Mouse (Mus musculus) bone marrow, adult 2 months (tissue): Measurements from ENCODE around the gene Mpo.

Experiments used
- CTCF ChIP-seq: fragments of 200-500 bp; IDR thresholded peaks from 2 replicates; pipeline ENCODE4 v1.5.1; 2011; ENCODE audit warnings: low read length, control low read depth; ENCODE audit not compliant: control insufficient read depth, insufficient read depth
- POLR2A ChIP-seq: fragments of 200-500 bp; IDR thresholded peaks from 2 replicates; pipeline ENCODE4 v1.6.1; 2011; ENCODE audit warnings: low read depth, mild to moderate bottlenecking, control low read depth, low read length, borderline replicate concordance; ENCODE audit not compliant: control insufficient read depth

DNA sequence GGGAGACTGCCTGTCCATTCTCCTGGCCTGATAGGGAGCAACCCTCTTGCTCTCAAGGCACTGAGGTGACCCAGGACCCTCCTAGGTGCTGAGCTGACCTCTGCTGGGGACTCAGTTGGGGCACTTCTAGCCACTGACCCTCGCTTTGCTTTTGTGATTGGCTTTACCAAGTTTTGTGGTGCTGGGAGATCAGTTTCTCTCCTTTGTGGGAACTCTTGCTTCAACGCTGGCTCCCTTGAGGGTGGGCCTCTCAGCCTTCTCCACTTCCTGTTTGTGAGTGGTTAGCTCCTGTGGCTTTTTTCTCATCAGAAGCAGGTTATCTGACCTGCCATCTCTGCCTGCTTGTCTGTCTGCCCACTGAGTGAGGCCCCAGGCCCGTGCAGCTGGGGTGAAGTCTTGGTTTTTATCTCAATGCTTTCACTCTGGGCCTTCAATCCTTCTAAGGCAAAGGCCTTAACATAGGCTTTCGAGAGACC is 41.9 kb upstream of the Mpo start:
- peak; percentile 50 for TF ChIP-seq POLR2A
- no peak for TF ChIP-seq CTCF
